Mouse (Mus musculus): ENCODE results near the gene Tmco3. TPM values are rescaled to one million over a fixed set of nuclear protein-coding genes. Genes with fewer than 3 reads are reported as not detected.
A peak's percentile ranks its signal among the peaks of the same experiment; 100 is the strongest.

Tmco3 gene
- polyA plus RNA-seq, 1 experiment from 2014 or later, result 34.0 TPM

DNA sequence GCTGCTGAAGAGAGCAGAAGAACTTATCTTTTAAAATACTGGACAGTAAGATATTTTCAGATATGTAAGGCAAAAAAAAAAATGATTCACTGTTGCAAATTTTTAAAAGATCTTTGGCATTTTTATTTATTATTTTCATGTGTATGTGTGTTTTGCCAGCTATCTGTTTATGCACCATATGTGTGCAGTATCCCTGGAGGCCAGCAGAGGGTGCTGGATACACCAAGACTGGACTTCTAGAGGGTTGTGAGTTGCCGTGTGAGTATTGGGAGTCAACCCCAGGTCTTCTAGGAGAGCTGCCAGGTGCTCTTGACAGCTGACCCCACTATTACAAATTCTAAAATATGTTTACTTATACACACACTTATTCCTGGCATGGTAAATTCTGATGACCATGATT lies 4.8 kb upstream of the Tmco3 start:
- DNase-seq (ENCODE audit: extremely low spot score, low spot score), result no peak
- Histone ChIP-seq H3K27ac (no peak overlapping the region), H3K9me3 (no peaks in the 10 kb centered on the region), H3K36me3 (replicated peaks) (peaks cover 4% of the 10 kb centered on the region; the same call in 1 of the 2 replicates), H3K27me3 (ENCODE audit: poor library complexity, severe bottlenecking) (no peaks in the 10 kb centered on the region), H3K4me3 (no peak overlapping the region), H3K4me1 (peaks cover 11% of the 10 kb centered on the region)
- WGBS, result 89% methylated on average over 1 of the region's 1 CpGs

GRCm38 (mm10) chr8:13287304-13287691 lies 692 bp upstream of the Tmco3 start:
- WGBS, result under 1% methylated on average over 34 of the region's 34 CpGs
- no peaks in the 10 kb centered on the region for H3K27me3 ChIP-seq (ENCODE audit: poor library complexity, severe bottlenecking)
- peak; percentile 82 for DNase-seq (ENCODE audit: extremely low spot score, low spot score)
- H3K27ac ChIP-seq, result peak overlapping the region; percentile 97
- peaks cover 22% of the 10 kb centered on the region for H3K4me1 ChIP-seq
- peaks cover 10% of the 10 kb centered on the region for H3K36me3 ChIP-seq (replicated peaks)
- H3K9me3 ChIP-seq, result no peaks in the 10 kb centered on the region
- peak overlapping the region; percentile 85 for H3K4me3 ChIP-seq

- DNase-seq (ENCODE audit: extremely low spot score, low spot score), result no peak
- WGBS, result 6% methylated on average over 6 of the region's 6 CpGs
- H3K9me3 ChIP-seq, result no peaks in the 10 kb centered on the region
- H3K27me3 ChIP-seq (ENCODE audit: poor library complexity, severe bottlenecking), result no peaks in the 10 kb centered on the region
- peaks cover 22% of the 10 kb centered on the region for H3K4me1 ChIP-seq
- H3K4me3 ChIP-seq, result peak overlapping the region; percentile 85
- H3K27ac ChIP-seq, result peak overlapping the region; percentile 97
- peaks cover 21% of the 10 kb centered on the region for H3K36me3 ChIP-seq (replicated peaks)
These were observed 656 bp downstream of the Tmco3 start for GRCm38 (mm10) chr8:13288646-13289045.

- H3K36me3 ChIP-seq (replicated peaks), result peaks cover 58% of the 10 kb centered on the region
- peak; percentile 77 for DNase-seq (ENCODE audit: extremely low spot score, low spot score)
- WGBS, result 29% methylated on average over 9 of the region's 9 CpGs
- no peaks in the 10 kb centered on the region for H3K27me3 ChIP-seq (ENCODE audit: poor library complexity, severe bottlenecking)
- no peak overlapping the region for H3K27ac ChIP-seq
- H3K4me3 ChIP-seq, result no peak overlapping the region
- no peaks in the 10 kb centered on the region for H3K9me3 ChIP-seq
- peaks cover 11% of the 10 kb centered on the region for H3K4me1 ChIP-seq
These were observed 4.4 kb downstream of the Tmco3 start for GRCm38 (mm10) chr8:13292364-13292763.

- DNase-seq (ENCODE audit: extremely low spot score, low spot score), result no peak
- H3K27ac ChIP-seq, result no peak overlapping the region
- no peaks in the 10 kb centered on the region for H3K27me3 ChIP-seq (ENCODE audit: poor library complexity, severe bottlenecking)
- no peaks in the 10 kb centered on the region for H3K9me3 ChIP-seq
- peaks cover 71% of the 10 kb centered on the region for H3K36me3 ChIP-seq (replicated peaks)
- peaks cover 5% of the 10 kb centered on the region for H3K4me1 ChIP-seq
- WGBS, result 93% methylated on average over 9 of the region's 9 CpGs
- H3K4me3 ChIP-seq, result no peak overlapping the region
These were observed 5.9 kb downstream of the Tmco3 start for GRCm38 (mm10) chr8:13293677-13294470.

GRCm38 (mm10) chr8:13299571-13299970 lies 11.6 kb downstream of the Tmco3 start:
- H3K36me3 ChIP-seq (replicated peaks), result peaks cover 84% of the 10 kb centered on the region
- no peaks in the 10 kb centered on the region for H3K27me3 ChIP-seq (ENCODE audit: poor library complexity, severe bottlenecking)
- no peak for DNase-seq (ENCODE audit: extremely low spot score, low spot score)
- no peak overlapping the region for H3K4me3 ChIP-seq
- H3K27ac ChIP-seq, result no peak overlapping the region
- no peaks in the 10 kb centered on the region for H3K4me1 ChIP-seq
- H3K9me3 ChIP-seq, result peaks cover 8% of the 10 kb centered on the region; the same call in 1 of the 2 replicates
- 94% methylated on average over 8 of the region's 8 CpGs for WGBS

- Histone ChIP-seq H3K4me1 (no peaks in the 10 kb centered on the region), H3K4me3 (no peak overlapping the region), H3K9me3 (peaks cover 8% of the 10 kb centered on the region; the same call in 1 of the 2 replicates), H3K27me3 (ENCODE audit: poor library complexity, severe bottlenecking) (no peaks in the 10 kb centered on the region), H3K36me3 (replicated peaks) (peaks cover 83% of the 10 kb centered on the region), H3K27ac (no peak overlapping the region)
- DNase-seq (ENCODE audit: extremely low spot score, low spot score), result no peak
- 95% methylated on average over 7 of the region's 7 CpGs for WGBS
These were observed 13.0 kb downstream of the Tmco3 start for GRCm38 (mm10) chr8:13301036-13301435.

DNA sequence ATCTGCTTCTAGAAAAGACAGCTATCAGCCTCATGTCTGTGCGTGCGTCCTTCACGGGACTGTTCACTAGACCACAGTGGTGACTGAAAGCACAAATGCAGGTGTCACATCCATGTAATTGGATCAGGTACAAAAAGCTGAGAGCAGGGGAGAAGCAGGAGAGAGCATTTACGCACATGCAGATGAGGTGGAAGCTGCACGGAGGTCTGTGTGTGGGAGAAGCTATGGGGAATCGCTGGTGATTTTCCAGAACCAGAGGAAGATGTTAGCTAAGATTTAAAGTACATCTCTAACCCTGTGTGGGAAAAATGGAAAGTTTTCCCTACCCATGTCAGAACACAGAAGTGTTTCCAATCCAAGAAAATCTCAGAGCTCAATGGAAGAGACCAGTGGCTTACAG lies 17.5 kb downstream of the Tmco3 start:
- no peak overlapping the region for H3K4me3 ChIP-seq
- no peak overlapping the region for H3K27ac ChIP-seq
- no peaks in the 10 kb centered on the region for H3K4me1 ChIP-seq
- H3K9me3 ChIP-seq, result peaks cover under 1% of the 10 kb centered on the region; the same call in 1 of the 2 replicates
- H3K36me3 ChIP-seq (replicated peaks), result peaks cover 70% of the 10 kb centered on the region
- DNase-seq (ENCODE audit: extremely low spot score, low spot score), result no peak
- 94% methylated on average over 6 of the region's 6 CpGs for WGBS
- H3K27me3 ChIP-seq (ENCODE audit: poor library complexity, severe bottlenecking), result no peaks in the 10 kb centered on the region

GRCm38 (mm10) chr8:13305884-13306283 lies 17.9 kb downstream of the Tmco3 start:
- DNase-seq (ENCODE audit: extremely low spot score, low spot score), result no peak
- Histone ChIP-seq H3K4me3 (no peak overlapping the region), H3K27me3 (ENCODE audit: poor library complexity, severe bottlenecking) (no peaks in the 10 kb centered on the region), H3K36me3 (replicated peaks) (peaks cover 70% of the 10 kb centered on the region), H3K4me1 (no peaks in the 10 kb centered on the region), H3K27ac (no peak overlapping the region), H3K9me3 (no peaks in the 10 kb centered on the region)
- 97% methylated on average over 4 of the region's 4 CpGs for WGBS

DNA sequence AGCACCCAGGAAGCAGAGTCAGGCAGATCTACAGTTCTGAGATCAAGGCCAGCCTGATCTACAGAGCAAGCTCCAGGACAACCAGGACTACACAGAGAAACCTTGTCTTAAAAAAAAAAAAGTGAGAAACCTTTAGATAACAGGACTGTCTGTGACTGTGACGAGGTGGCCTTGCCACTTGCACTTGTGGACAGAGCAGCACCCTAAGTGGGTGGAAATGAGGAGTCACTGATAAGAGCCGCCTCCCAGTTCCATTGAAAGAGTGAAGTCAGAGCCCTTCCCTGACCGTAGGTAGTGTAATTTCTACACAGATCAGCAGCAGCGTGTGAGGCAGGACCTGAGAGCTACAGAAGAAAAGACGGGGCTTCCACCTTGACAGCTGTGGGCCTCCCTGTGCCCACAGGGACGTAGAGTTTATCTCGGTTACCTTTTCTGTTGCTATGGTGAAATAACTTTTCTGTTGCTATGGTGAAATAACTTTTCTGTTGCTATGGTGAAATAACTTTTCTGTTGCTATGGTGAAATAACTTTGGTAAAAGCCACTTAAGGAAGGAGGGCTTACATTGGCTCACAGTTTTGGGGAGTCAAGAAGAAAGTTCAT lies 18.4 kb downstream of the Tmco3 start:
- H3K36me3 ChIP-seq (replicated peaks), result peaks cover 70% of the 10 kb centered on the region
- no peak for DNase-seq (ENCODE audit: extremely low spot score, low spot score)
- H3K27ac ChIP-seq, result no peak overlapping the region
- no peaks in the 10 kb centered on the region for H3K27me3 ChIP-seq (ENCODE audit: poor library complexity, severe bottlenecking)
- no peaks in the 10 kb centered on the region for H3K9me3 ChIP-seq
- H3K4me3 ChIP-seq, result no peak overlapping the region
- WGBS, result 86% methylated on average over 7 of the region's 7 CpGs
- H3K4me1 ChIP-seq, result no peaks in the 10 kb centered on the region

- Histone ChIP-seq H3K9me3 (no peaks in the 10 kb centered on the region), H3K4me1 (no peaks in the 10 kb centered on the region), H3K36me3 (replicated peaks) (peaks cover 68% of the 10 kb centered on the region), H3K4me3 (no peak overlapping the region), H3K27ac (no peak overlapping the region), H3K27me3 (ENCODE audit: poor library complexity, severe bottlenecking) (no peaks in the 10 kb centered on the region)
- no peak for DNase-seq (ENCODE audit: extremely low spot score, low spot score)
- WGBS, result 87% methylated on average over 9 of the region's 9 CpGs
These were observed 18.9 kb downstream of the Tmco3 start for GRCm38 (mm10) chr8:13306916-13307315.

DNA sequence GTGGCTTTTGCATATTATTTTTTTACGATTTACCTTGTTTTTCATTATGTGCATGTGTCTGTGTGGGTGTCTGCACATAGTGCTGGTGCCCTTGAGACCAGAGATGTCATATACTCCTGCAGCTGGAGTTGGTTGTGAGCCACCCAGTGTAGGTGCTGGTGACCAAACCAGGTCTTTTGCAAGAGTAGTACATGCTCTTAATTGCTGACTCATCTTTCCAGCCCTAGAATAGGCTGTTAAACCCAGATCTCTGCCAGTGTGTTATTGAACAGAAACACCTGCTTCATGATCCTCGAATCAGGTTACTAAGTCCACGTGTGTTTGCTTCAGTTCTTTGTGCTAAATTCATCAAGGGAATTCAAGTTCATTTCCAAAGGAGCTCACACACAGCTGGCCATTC lies 26.9 kb downstream of the Tmco3 start:
- WGBS, result 89% methylated on average over 3 of the region's 3 CpGs
- no peak overlapping the region for H3K27ac ChIP-seq

DNA sequence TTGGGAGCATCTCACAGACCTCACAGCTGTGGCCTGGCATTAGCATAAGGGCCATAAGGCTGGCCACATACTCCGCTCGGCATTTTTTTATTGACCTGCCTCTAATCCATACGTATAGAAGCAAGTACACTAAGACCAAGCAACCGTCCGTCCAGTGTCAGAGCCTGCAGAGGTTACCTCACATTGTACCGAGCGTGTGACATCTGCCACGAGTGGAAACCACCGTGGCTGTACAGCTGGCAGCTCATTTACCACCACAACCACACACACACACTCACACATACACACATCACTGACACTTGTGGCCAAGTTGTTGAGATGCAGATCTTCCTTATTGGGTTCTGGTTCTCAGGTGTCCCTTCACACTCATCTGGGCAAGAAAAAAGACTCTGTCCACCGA lies 28.7 kb downstream of the Tmco3 start:
- Histone ChIP-seq H3K9me3 (no peaks in the 10 kb centered on the region), H3K27ac (no peak overlapping the region), H3K4me3 (no peak overlapping the region), H3K27me3 (ENCODE audit: poor library complexity, severe bottlenecking) (no peaks in the 10 kb centered on the region), H3K4me1 (no peaks in the 10 kb centered on the region), H3K36me3 (replicated peaks) (peaks cover 47% of the 10 kb centered on the region)
- WGBS, result 91% methylated on average over 10 of the region's 10 CpGs
- no peak for DNase-seq (ENCODE audit: extremely low spot score, low spot score)

More for the DNA sequence above, 26.9 kb downstream of the Tmco3 start:
- Histone ChIP-seq H3K27me3 (ENCODE audit: poor library complexity, severe bottlenecking) (no peaks in the 10 kb centered on the region), H3K9me3 (no peaks in the 10 kb centered on the region), H3K4me1 (no peaks in the 10 kb centered on the region), H3K36me3 (replicated peaks) (peaks cover 54% of the 10 kb centered on the region), H3K4me3 (no peak overlapping the region)
- no peak for DNase-seq (ENCODE audit: extremely low spot score, low spot score)
